Mouse (Mus musculus) hindbrain, embryonic 16.5 days (tissue): ENCODE data around the gene Dna2. TPM values are rescaled to one million over a fixed set of nuclear protein-coding genes. Genes with fewer than 3 reads are reported as not detected.
A peak's percentile ranks its signal among the peaks of the same experiment; 100 is the strongest.

ENCODE experiments used
- ATAC-seq: fragments of 200-750 bp; cut with Nextera tagmentation; 2 replicates; pipeline ENCODE4 v1.8.0; 2017; ENCODE audit warnings: moderate TSS enrichment, moderate library complexity
- H3K27ac ChIP-seq: fragments of 300-500 bp; sonication (generic); 2 replicates; pipeline ENCODE4 v1.5.1; 2014; ENCODE audit warnings: low read depth, mild to moderate bottlenecking, control low read depth, low read length, moderate library complexity
- H3K27me3 ChIP-seq: fragments of 300-500 bp; sonication (generic); replicated peaks from 2 replicates; pipeline ENCODE4 v1.6.1; 2014; ENCODE audit warnings: low read length; ENCODE audit not compliant: control insufficient read depth, insufficient read depth
- H3K36me3 ChIP-seq: fragments of 300-500 bp; sonication (generic); 2 replicates; pipeline ENCODE4 v1.6.1; 2014; ENCODE audit warnings: mild to moderate bottlenecking, low read length, moderate library complexity, mixed read lengths; ENCODE audit not compliant: control insufficient read depth, insufficient read depth
- H3K4me1 ChIP-seq: fragments of 300-500 bp; sonication (generic); 2 replicates; pipeline ENCODE4 v1.6.1; 2014; ENCODE audit warnings: low read depth, low read length; ENCODE audit not compliant: control insufficient read depth, insufficient read depth
- H3K4me2 ChIP-seq: fragments of 300-500 bp; sonication (generic); 2 replicates; pipeline ENCODE4 v1.6.1; 2014; ENCODE audit warnings: mild to moderate bottlenecking, low read length, control low read depth, moderate library complexity
- H3K4me3 ChIP-seq: fragments of 300-500 bp; sonication (generic); 2 replicates; pipeline ENCODE4 v1.5.1; 2014; ENCODE audit warnings: mild to moderate bottlenecking, low read length, control low read depth, moderate library complexity
- H3K9ac ChIP-seq: fragments of 300-500 bp; sonication (generic); 2 replicates; pipeline ENCODE4 v1.6.1; 2014; ENCODE audit warnings: low read depth, mild to moderate bottlenecking, control low read depth, low read length, moderate library complexity
- H3K9me3 ChIP-seq: fragments of 300-500 bp; sonication (generic); 2 replicates; pipeline ENCODE4 v1.6.1; 2014; ENCODE audit warnings: mild to moderate bottlenecking, low read length, moderate library complexity; ENCODE audit not compliant: control insufficient read depth
- WGBS: fragments of 180-500 bp; shearing (Covaris S2); extraction: QIAGEN DNeasy Blood & Tissue Kit; methylation state at CpG from one replicate; pipeline ENCODE4 v1.1.7; 2014; 5-methylcytosine and 5-hydroxymethylcytosine counted together
- polyA plus RNA-seq: library from polyadenylated mRNA; unstranded; fragments of >200 nt; fragmentation: Nextera tagmentation; extraction: Ambion mirVana; gene quantifications from 2 replicates; pipeline ENCODE4 v1.2.1, GENCODE M21; 2015

The Dna2 gene
- polyA plus RNA-seq, 1 experiment from 2014 or later: 4.0 TPM

GRCm38 (mm10) chr10:62918985-62919384 is 27.8 kb upstream of the Dna2 start:
- no peak overlapping the region for H3K4me3 ChIP-seq
- peaks cover 11% of the 10 kb centered on the region for H3K4me1 ChIP-seq
- H3K9ac ChIP-seq: no peak overlapping the region
- 85% methylated on average over 3 of the region's 3 CpGs for WGBS
- H3K9me3 ChIP-seq: no peaks in the 10 kb centered on the region
- no peak overlapping the region for H3K27ac ChIP-seq
- no peak for ATAC-seq
- H3K4me2 ChIP-seq: no peak overlapping the region
- no peaks in the 10 kb centered on the region for H3K27me3 ChIP-seq
- no peaks in the 10 kb centered on the region for H3K36me3 ChIP-seq

GRCm38 (mm10) chr10:62919925-62920765 is 26.7 kb upstream of the Dna2 start, which contains the start of gene Slc25a16:
TSS of gene Slc25a16 (plus strand) at chr10:62920633.
- Histone ChIP-seq H3K27me3 (no peaks in the 10 kb centered on the region), H3K4me3 (peak within 1 kb of the TSS; percentile 100), H3K4me1 (peaks cover 11% of the 10 kb centered on the region), H3K9ac (peak within 1 kb of the TSS; percentile 98), H3K9me3 (no peaks in the 10 kb centered on the region), H3K36me3 (no peaks in the 10 kb centered on the region), H3K4me2 (peak within 1 kb of the TSS; percentile 80), H3K27ac (peak within 1 kb of the TSS; percentile 92)
- ATAC-seq: peak; percentile 98
- 6% methylated on average over 46 of the region's 50 CpGs for WGBS

- WGBS: under 1% methylated on average over 29 of the region's 29 CpGs
- no peaks in the 10 kb centered on the region for H3K27me3 ChIP-seq
- peak overlapping the region; percentile 80 for H3K4me2 ChIP-seq
- peak overlapping the region; percentile 98 for H3K9ac ChIP-seq
- peaks cover 11% of the 10 kb centered on the region for H3K4me1 ChIP-seq
- peak overlapping the region; percentile 92 for H3K27ac ChIP-seq
- no peaks in the 10 kb centered on the region for H3K36me3 ChIP-seq
- peak overlapping the region; percentile 100 for H3K4me3 ChIP-seq
- no peaks in the 10 kb centered on the region for H3K9me3 ChIP-seq
- peak; percentile 82 for ATAC-seq
These were observed 26.1 kb upstream of the Dna2 start for GRCm38 (mm10) chr10:62920766-62921156.

GRCm38 (mm10) chr10:62924096-62924635 is 22.7 kb upstream of the Dna2 start:
- Histone ChIP-seq H3K27me3 (no peaks in the 10 kb centered on the region), H3K9me3 (no peaks in the 10 kb centered on the region), H3K4me3 (no peak overlapping the region), H3K9ac (no peak overlapping the region), H3K36me3 (peaks cover 8% of the 10 kb centered on the region), H3K27ac (no peak overlapping the region), H3K4me2 (no peak overlapping the region), H3K4me1 (peaks cover 11% of the 10 kb centered on the region)
- 85% methylated on average over 4 of the region's 4 CpGs for WGBS
- ATAC-seq: no peak

GRCm38 (mm10) chr10:62932381-62932780 is 14.4 kb upstream of the Dna2 start:
- no peak for ATAC-seq
- WGBS: 88% methylated on average over 1 of the region's 1 CpGs
- H3K4me2 ChIP-seq: no peak overlapping the region
- H3K4me1 ChIP-seq: no peaks in the 10 kb centered on the region
- H3K27me3 ChIP-seq: no peaks in the 10 kb centered on the region
- H3K36me3 ChIP-seq: peaks cover 29% of the 10 kb centered on the region
- H3K27ac ChIP-seq: no peak overlapping the region
- H3K4me3 ChIP-seq: no peak overlapping the region
- H3K9ac ChIP-seq: no peak overlapping the region
- H3K9me3 ChIP-seq: no peaks in the 10 kb centered on the region

GRCm38 (mm10) chr10:62944975-62945580 is 1.7 kb upstream of the Dna2 start:
- H3K27me3 ChIP-seq: no peaks in the 10 kb centered on the region
- 0 out of 2 replicates have a peak, but pooled peaks cover 2% of the 10 kb centered on the region for H3K4me1 ChIP-seq
- H3K4me2 ChIP-seq: no peak overlapping the region
- no peak for ATAC-seq
- H3K9ac ChIP-seq: no peak overlapping the region
- peaks cover 18% of the 10 kb centered on the region for H3K36me3 ChIP-seq
- no peaks in the 10 kb centered on the region for H3K9me3 ChIP-seq
- no peak overlapping the region for H3K27ac ChIP-seq
- no peak overlapping the region for H3K4me3 ChIP-seq
- 92% methylated on average over 10 of the region's 10 CpGs for WGBS

- Histone ChIP-seq H3K27ac (no peak overlapping the region), H3K4me2 (no peak overlapping the region), H3K4me1 (0 out of 2 replicates have a peak, but pooled peaks cover 2% of the 10 kb centered on the region), H3K4me3 (no peak overlapping the region), H3K36me3 (peaks cover 7% of the 10 kb centered on the region), H3K9me3 (no peaks in the 10 kb centered on the region), H3K9ac (no peak overlapping the region), H3K27me3 (no peaks in the 10 kb centered on the region)
- 97% methylated on average over 7 of the region's 7 CpGs for WGBS
- no peak for ATAC-seq
These were observed 1.7 kb downstream of the Dna2 start for GRCm38 (mm10) chr10:62948551-62948950.

- H3K4me2 ChIP-seq: no peak overlapping the region
- H3K36me3 ChIP-seq: peaks cover 14% of the 10 kb centered on the region; the same call in 1 of the 2 replicates
- H3K27ac ChIP-seq: no peak overlapping the region
- no peaks in the 10 kb centered on the region for H3K9me3 ChIP-seq
- H3K9ac ChIP-seq: no peak overlapping the region
- no peak overlapping the region for H3K4me3 ChIP-seq
- H3K4me1 ChIP-seq: no peaks in the 10 kb centered on the region
- WGBS: 94% methylated on average over 7 of the region's 7 CpGs
- H3K27me3 ChIP-seq: no peaks in the 10 kb centered on the region
- no peak for ATAC-seq
These were observed 17.1 kb downstream of the Dna2 start for GRCm38 (mm10) chr10:62963956-62964355.

- ATAC-seq: no peak
- Histone ChIP-seq H3K4me2 (no peak overlapping the region), H3K4me1 (no peaks in the 10 kb centered on the region), H3K4me3 (no peak overlapping the region), H3K9me3 (no peaks in the 10 kb centered on the region), H3K27ac (no peak overlapping the region), H3K36me3 (peaks cover 10% of the 10 kb centered on the region; the same call in 1 of the 2 replicates), H3K27me3 (no peaks in the 10 kb centered on the region), H3K9ac (no peak overlapping the region)
- 94% methylated on average over 11 of the region's 11 CpGs for WGBS
These were observed 19.0 kb downstream of the Dna2 start for GRCm38 (mm10) chr10:62965796-62966195.
